Mouse (Mus musculus) ES-E14 (cell line): Measurements from ENCODE around the gene Zfp553. TPM values are rescaled to one million over a fixed set of nuclear protein-coding genes. Genes with fewer than 3 reads are reported as not detected.
A peak's percentile ranks its signal among the peaks of the same experiment; 100 is the strongest.

Experiments
- DNase-seq: peaks from one replicate; pipeline ENCODE4 v3.0.0-alpha.2; 2013; ENCODE audit warnings: low read depth, low spot score
- H3K27ac ChIP-seq: 2 replicates; pipeline ENCODE4 v1.5.1; 2012; ENCODE audit warnings: low read depth, mild to moderate bottlenecking, low read length, moderate library complexity, mixed read lengths; ENCODE audit not compliant: poor library complexity, insufficient read depth, severe bottlenecking
- H3K36me3 ChIP-seq: 2 replicates; pipeline ENCODE4 v1.6.1; 2012; ENCODE audit warnings: mild to moderate bottlenecking, low read length, moderate library complexity, mixed read lengths; ENCODE audit not compliant: control insufficient read depth, poor library complexity, insufficient read depth, severe bottlenecking
- H3K4me1 ChIP-seq, 2 experiments: fragments of 150-350 bp in 1 of 2; sonication (generic) in 1 of 2; 2 replicates each; pipeline ENCODE4 v1.6.1; 2012; ENCODE audit warnings: low read length in 2 of 2, mild to moderate bottlenecking in 1 of 2, mixed read lengths in 1 of 2; ENCODE audit not compliant: control insufficient read depth in 2 of 2, insufficient read depth in 2 of 2, poor library complexity in 1 of 2
- H3K4me3 ChIP-seq, 2 experiments: fragments of 150-350 bp in 1 of 2; sonication (generic) in 1 of 2; 2 replicates each; pipeline ENCODE4 v1.5.1; 2012; ENCODE audit warnings: low read length in 2 of 2, low read depth in 1 of 2, mild to moderate bottlenecking in 1 of 2, mixed read lengths in 1 of 2; ENCODE audit not compliant: insufficient read depth in 1 of 2, poor library complexity in 1 of 2, severe bottlenecking in 1 of 2
- H3K9ac ChIP-seq: 2 replicates; pipeline ENCODE4 v1.6.1; 2012; ENCODE audit warnings: low read depth, mild to moderate bottlenecking, low read length, mixed read lengths; ENCODE audit not compliant: poor library complexity, insufficient read depth, severe bottlenecking
- H3K9me3 ChIP-seq: fragments of 150-350 bp; sonication (generic); 2 replicates; pipeline ENCODE4 v1.6.1; 2012; ENCODE audit warnings: low read depth, mild to moderate bottlenecking, low read length; ENCODE audit not compliant: control insufficient read depth, insufficient read depth
- CHD2 ChIP-seq: IDR thresholded peaks from 2 replicates; pipeline ENCODE4 v1.6.1; 2014; ENCODE audit warnings: mild to moderate bottlenecking, low read depth, low read length, inconsistent platforms
- HCFC1 ChIP-seq: IDR thresholded peaks from 2 replicates; pipeline ENCODE4 v1.6.1; 2012; ENCODE audit warnings: low read length, inconsistent platforms, borderline replicate concordance; ENCODE audit not compliant: insufficient read depth
- MAFK ChIP-seq: IDR thresholded peaks from 2 replicates; pipeline ENCODE4 v1.6.1; 2014; ENCODE audit warnings: mild to moderate bottlenecking, low read depth, low read length, inconsistent platforms; ENCODE audit not compliant: insufficient read depth
- ZC3H11A ChIP-seq: IDR thresholded peaks from 2 replicates; pipeline ENCODE4 v1.6.1; 2012; ENCODE audit warnings: low read depth, mild to moderate bottlenecking, inconsistent platforms, low read length, borderline replicate concordance
- ZNF384 ChIP-seq: IDR thresholded peaks from 2 replicates; pipeline ENCODE4 v1.6.1; 2012; ENCODE audit warnings: low read depth, low read length, inconsistent platforms
- in situ Hi-C, 2 experiments: fragments of 600-800 bp; cut with MboI; formaldehyde crosslinking; loops; one replicate each; pipeline ENCODE4 v1.15.1; 2025; ENCODE audit warnings: low sequenced_read_pairs in 2 of 2, inconsistent platforms in 1 of 2; ENCODE audit not compliant: unreplicated experiment in 2 of 2
- total RNA-seq: library from RNA; depleted of rRNA; stranded (reverse); fragments of 300-350 nt; gene quantifications from 2 replicates; pipeline ENCODE4 v1.2.3, GENCODE M21; 2012

Gene Zfp553
- total RNA-seq, 1 experiment, result 55.2 TPM

DNA sequence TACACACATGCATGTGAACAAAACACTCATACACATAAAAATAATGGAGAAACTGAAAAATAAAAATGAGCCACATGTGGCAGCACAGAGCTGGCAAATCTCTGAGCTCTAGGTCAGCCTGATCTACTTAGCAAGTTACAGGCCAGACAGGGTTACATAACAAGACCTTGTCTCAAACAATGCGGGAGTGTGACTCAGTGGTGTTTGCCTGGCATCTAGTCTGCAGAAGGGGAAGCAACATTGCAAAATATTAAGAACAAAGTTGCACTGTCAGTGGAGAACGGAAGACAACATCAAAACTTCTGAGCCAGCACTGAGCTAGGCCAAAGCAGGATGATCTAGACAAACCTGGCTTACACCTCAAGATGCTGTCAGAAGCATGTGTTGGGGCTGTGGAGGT is 37.4 kb downstream of the Zfp553 start:
- no peak for DNase-seq
- Histone ChIP-seq H3K9ac (no peak overlapping the region), H3K9me3 (no peaks in the 10 kb centered on the region), H3K4me1 (no peaks in the 10 kb centered on the region; a peak in 1 of 4 replicates), H3K4me3 (no peak overlapping the region), H3K27ac (no peak overlapping the region), H3K36me3 (peaks cover 11% of the 10 kb centered on the region)
- in situ Hi-C loops, result no loop called here
- TF ChIP-seq ZC3H11A, result no peak

DNA sequence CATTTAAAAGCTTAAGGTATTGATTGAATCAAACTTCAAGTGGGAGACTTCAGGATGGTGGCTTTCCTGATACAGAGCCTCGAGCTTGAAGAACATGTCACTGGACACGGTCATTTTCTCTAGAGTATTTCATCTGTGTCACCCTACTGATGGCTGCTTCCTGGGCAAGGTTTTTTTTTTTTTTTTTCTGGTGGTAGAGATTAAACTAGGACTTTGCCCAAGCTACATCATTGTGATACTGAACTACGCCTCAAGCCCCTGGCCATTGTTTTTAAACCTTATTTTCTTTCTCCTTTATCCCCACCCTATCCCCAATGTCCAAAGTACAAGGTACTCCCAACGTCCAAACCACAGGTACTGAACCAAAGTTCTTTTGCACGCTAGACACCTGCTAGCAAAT is 37.8 kb downstream of the Zfp553 start:
- TF ChIP-seq ZNF384, result no peak
- no peak for TF ChIP-seq ZC3H11A
- no peak for TF ChIP-seq HCFC1
- no peak for TF ChIP-seq CHD2
- TF ChIP-seq MAFK, result no peak
- Histone ChIP-seq H3K36me3 (peaks cover 11% of the 10 kb centered on the region), H3K27ac (no peak overlapping the region), H3K4me3 (no peak overlapping the region), H3K9me3 (no peaks in the 10 kb centered on the region), H3K4me1 (no peaks in the 10 kb centered on the region; a peak in 1 of 4 replicates), H3K9ac (no peak overlapping the region)
- in situ Hi-C loops, result no loop called here
- no peak for DNase-seq

DNA sequence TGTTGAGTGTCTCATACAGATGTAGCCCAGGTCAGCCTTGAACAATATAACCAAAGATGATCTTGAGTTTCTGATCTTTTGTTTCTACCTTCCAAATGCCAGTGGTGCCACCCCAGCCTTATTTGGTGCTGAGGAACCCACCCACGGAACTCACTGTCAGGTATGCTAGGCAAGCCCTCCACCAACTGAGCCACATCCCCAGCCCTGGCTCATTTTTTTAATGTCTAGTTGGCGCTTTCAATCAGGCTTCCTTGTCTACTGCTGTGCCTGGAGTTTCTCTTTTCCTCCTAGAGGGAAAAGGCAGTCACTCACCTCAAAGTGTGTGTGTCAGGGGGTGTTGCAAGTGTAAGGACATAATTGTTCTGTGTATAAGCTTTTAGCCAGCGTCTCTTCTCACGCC is 38.2 kb downstream of the Zfp553 start:
- H3K9me3 ChIP-seq, result no peaks in the 10 kb centered on the region
- no peaks in the 10 kb centered on the region; a peak in 1 of 4 replicates for H3K4me1 ChIP-seq
- H3K36me3 ChIP-seq, result peaks cover 11% of the 10 kb centered on the region
- in situ Hi-C loops, result no loop called here
- no peak overlapping the region for H3K9ac ChIP-seq
- TF ChIP-seq CHD2, result no peak
- no peak for TF ChIP-seq MAFK
- TF ChIP-seq ZC3H11A, result no peak
- no peak for TF ChIP-seq HCFC1
- no peak for TF ChIP-seq ZNF384
- DNase-seq, result no peak
- no peak overlapping the region for H3K4me3 ChIP-seq
- H3K27ac ChIP-seq, result no peak overlapping the region

DNA sequence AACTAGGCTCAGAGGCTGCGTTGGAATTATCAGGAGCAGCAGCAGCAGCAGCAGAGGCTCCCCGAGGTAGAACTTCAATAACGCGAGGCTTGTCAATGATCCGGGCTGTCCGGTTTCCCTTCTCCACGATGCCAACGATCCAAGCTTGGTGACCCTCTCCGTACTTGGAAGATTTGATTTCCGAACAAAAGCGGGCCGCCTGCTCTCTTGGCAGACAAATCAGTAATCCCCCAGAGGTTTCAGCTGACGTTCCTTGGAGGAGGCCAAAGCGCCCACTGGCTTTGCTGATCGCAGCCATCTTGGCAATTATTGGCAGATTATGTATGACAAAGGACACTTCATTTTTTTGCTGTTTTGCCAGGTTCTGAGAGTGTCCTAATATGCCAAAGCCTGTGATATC is 39.7 kb downstream of the Zfp553 start:
- DNase-seq, result no peak
- in situ Hi-C loops, result no loop called here
- no peak overlapping the region for H3K27ac ChIP-seq
- peak overlapping the region; percentile 96 for H3K9ac ChIP-seq
- H3K9me3 ChIP-seq, result no peaks in the 10 kb centered on the region
- H3K4me1 ChIP-seq, result no peaks in the 10 kb centered on the region; a peak in 1 of 4 replicates
- TF ChIP-seq ZNF384, result no peak
- no peak for TF ChIP-seq HCFC1
- TF ChIP-seq CHD2, result no peak
- TF ChIP-seq ZC3H11A, result no peak
- TF ChIP-seq MAFK, result no peak
- H3K36me3 ChIP-seq, result peaks cover 11% of the 10 kb centered on the region
- peak overlapping the region; percentile 86 to 93 for H3K4me3 ChIP-seq

DNA sequence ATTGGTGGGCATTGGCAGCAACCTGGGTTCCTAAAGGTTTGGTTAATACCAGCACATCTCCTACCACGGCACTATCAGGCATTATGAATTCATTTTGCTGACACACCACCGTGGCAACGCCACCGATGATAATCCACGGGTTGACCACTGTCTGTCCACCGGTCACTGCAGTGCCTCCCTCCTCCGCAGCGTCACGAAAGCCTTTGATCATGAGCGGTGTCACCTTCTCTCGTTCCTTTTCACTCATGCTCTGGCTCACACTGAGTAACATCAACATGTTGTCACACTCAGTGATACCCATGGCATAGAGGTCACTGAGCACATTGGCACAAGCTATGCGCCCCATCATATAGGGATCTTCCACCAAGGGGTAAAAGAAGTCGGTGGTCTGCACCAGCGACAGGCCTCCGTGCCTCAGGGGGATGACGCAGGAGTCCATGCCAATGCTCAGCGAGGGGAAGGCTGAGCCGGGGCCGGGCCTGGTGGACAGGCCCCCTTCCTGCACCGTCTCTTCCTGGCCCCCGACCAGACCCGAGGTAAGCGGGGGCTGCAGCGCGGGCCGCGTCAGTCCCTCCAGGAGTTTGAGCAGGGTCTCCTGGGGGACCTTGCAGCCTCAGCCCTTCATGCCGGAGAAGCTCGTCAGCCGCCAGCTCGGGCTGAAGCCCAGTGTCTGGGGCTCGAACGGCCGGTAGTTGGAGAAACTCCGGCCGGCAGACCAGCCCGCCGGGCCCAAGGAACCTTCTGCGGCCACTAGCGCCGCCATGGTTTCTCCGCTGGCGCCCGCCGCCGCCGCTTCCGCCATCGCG is 40.5 kb downstream of the Zfp553 start:
- H3K4me3 ChIP-seq, result peak overlapping the region; percentile 86 to 93
- peak overlapping the region; percentile 56; the same call in 1 of the 2 replicates for H3K27ac ChIP-seq
- H3K9me3 ChIP-seq, result no peaks in the 10 kb centered on the region
- peaks cover 0 to 5% of the 10 kb centered on the region in 2 experiments; a peak in 1 of 4 replicates for H3K4me1 ChIP-seq
- in situ Hi-C loops, result no loop called here
- H3K9ac ChIP-seq, result peak overlapping the region; percentile 96
- no peak for DNase-seq
- H3K36me3 ChIP-seq, result peaks cover 11% of the 10 kb centered on the region
- TF ChIP-seq HCFC1, result no peak
- TF ChIP-seq ZC3H11A, result no peak
- TF ChIP-seq ZNF384, result no peak
- TF ChIP-seq CHD2, result no peak
- TF ChIP-seq MAFK, result no peak
